Mouse (Mus musculus) brain, embryonic 14.5 days (tissue): ENCODE measurements at regions not wholly inside any gene's neighbourhood (a gene's known extent, or its start where the extent isn't known, plus 50 kb on each side); places are given as distances from the start of the nearest gene placed in this dataset.

ENCODE experiments used
- DNase-seq: peaks from one replicate; pipeline ENCODE4 v3.0.0-alpha.2; 2011; ENCODE audit warnings: low read depth
- CTCF ChIP-seq: fragments of 200-500 bp; IDR thresholded peaks from 2 replicates; pipeline ENCODE4 v1.5.1; 2012; ENCODE audit warnings: inconsistent platforms, mild to moderate bottlenecking, moderate library complexity, borderline replicate concordance; ENCODE audit not compliant: insufficient read depth, insufficient read length; ENCODE audit errors: extremely low read depth
- POLR2A ChIP-seq: fragments of 200-500 bp; IDR thresholded peaks from 2 replicates; pipeline ENCODE4 v1.6.1; 2012; ENCODE audit warnings: mild to moderate bottlenecking, inconsistent platforms, borderline replicate concordance; ENCODE audit not compliant: poor library complexity, insufficient read depth, insufficient read length, severe bottlenecking; ENCODE audit errors: extremely low read depth

GRCm38 (mm10) chr14:76188105-76188645, 77.5 kb downstream of the Nufip1 start:
- TF ChIP-seq POLR2A (no peak), CTCF (no peak)
- no peak for DNase-seq

- TF ChIP-seq POLR2A (no peak), CTCF (no peak)
- no peak for DNase-seq
These were observed 84.6 kb downstream of the Nufip1 start for GRCm38 (mm10) chr14:76195324-76195723.

GRCm38 (mm10) chr14:76197357-76197756, 86.7 kb downstream of the Nufip1 start:
- no peak for DNase-seq
- TF ChIP-seq CTCF (no peak), POLR2A (no peak)

GRCm38 (mm10) chr14:76198406-76198805, 87.7 kb downstream of the Nufip1 start:
- TF ChIP-seq POLR2A (no peak), CTCF (no peak)
- no peak for DNase-seq

- TF ChIP-seq CTCF, result no peak
- no peak for DNase-seq
These were observed 91.9 kb downstream of the Nufip1 start for GRCm38 (mm10) chr14:76202595-76202994.

- no peak for TF ChIP-seq POLR2A
- TF ChIP-seq CTCF, result no peak
- no peak for DNase-seq
These were observed 92.4 kb downstream of the Nufip1 start for GRCm38 (mm10) chr14:76203135-76203534.

- DNase-seq, result no peak
- TF ChIP-seq POLR2A (no peak), CTCF (no peak)
These were observed 105.9 kb downstream of the Nufip1 start for GRCm38 (mm10) chr14:76216446-76217177.

- DNase-seq, result no peak
- TF ChIP-seq POLR2A, result no peak
These were observed 106.4 kb downstream of the Nufip1 start for GRCm38 (mm10) chr14:76217178-76217500.

GRCm38 (mm10) chr14:76217571-76218256, 107.0 kb downstream of the Nufip1 start:
- no peak for DNase-seq
- TF ChIP-seq POLR2A (no peak), CTCF (no peak)

GRCm38 (mm10) chr14:76220952-76221351, 110.3 kb downstream of the Nufip1 start:
- TF ChIP-seq CTCF (no peak), POLR2A (no peak)
- peak; percentile 83 for DNase-seq

GRCm38 (mm10) chr14:76221617-76222319, 111.1 kb downstream of the Nufip1 start:
- peak; percentile 93 for DNase-seq
- TF ChIP-seq POLR2A, result no peak
- no peak for TF ChIP-seq CTCF
